Mouse (Mus musculus) heart, embryonic 16.5 days (tissue): ENCODE data around the gene Unk. TPM values are rescaled to one million over a fixed set of nuclear protein-coding genes. Genes with fewer than 3 reads are reported as not detected.

ENCODE experiments used
- ATAC-seq: fragments of 200-750 bp; cut with Nextera tagmentation; replicated peaks from 2 replicates; pipeline ENCODE4 v1.8.0; 2017; ENCODE audit warnings: moderate number of reproducible peaks; ENCODE audit not compliant: insufficient read depth, low FRiP score; ENCODE audit errors: extremely low read depth
- H3K27ac ChIP-seq: fragments of 300-500 bp; sonication (generic); 2 replicates; pipeline ENCODE4 v1.5.1; 2014; ENCODE audit warnings: mild to moderate bottlenecking, low read length, control low read depth, moderate library complexity
- H3K27me3 ChIP-seq: fragments of 300-500 bp; sonication (generic); 2 replicates; pipeline ENCODE4 v1.6.1; 2014; ENCODE audit warnings: low read length, mixed read lengths; ENCODE audit not compliant: control insufficient read depth, insufficient read depth
- H3K36me3 ChIP-seq: fragments of 300-500 bp; sonication (generic); 2 replicates; pipeline ENCODE4 v1.6.1; 2014; ENCODE audit not compliant: control insufficient read depth, insufficient read depth
- H3K4me1 ChIP-seq: fragments of 300-500 bp; sonication (generic); 2 replicates; pipeline ENCODE4 v1.6.1; 2014; ENCODE audit warnings: low read length, mixed read lengths; ENCODE audit not compliant: control insufficient read depth, insufficient read depth
- H3K4me2 ChIP-seq: fragments of 300-500 bp; sonication (generic); 2 replicates; pipeline ENCODE4 v1.6.1; 2014; ENCODE audit warnings: low read depth, mild to moderate bottlenecking, control low read depth, low read length
- H3K4me3 ChIP-seq: fragments of 300-500 bp; sonication (generic); 2 replicates; pipeline ENCODE4 v1.5.1; 2014; ENCODE audit warnings: mild to moderate bottlenecking, control low read depth, low read length
- H3K9ac ChIP-seq: fragments of 300-500 bp; sonication (generic); 2 replicates; pipeline ENCODE4 v1.6.1; 2014; ENCODE audit warnings: low read length, control low read depth
- H3K9me3 ChIP-seq: fragments of 300-500 bp; sonication (generic); replicated peaks from 2 replicates; pipeline ENCODE4 v1.6.1; 2016; ENCODE audit warnings: low read length; ENCODE audit not compliant: control insufficient read depth
- WGBS: fragments of 180-500 bp; shearing (Covaris S2); extraction: QIAGEN DNeasy Blood & Tissue Kit; methylation state at CpG from one replicate; pipeline ENCODE4 v1.1.7; 2014; 5-methylcytosine and 5-hydroxymethylcytosine counted together
- polyA plus RNA-seq: library from polyadenylated mRNA; unstranded; fragments of >200 nt; fragmentation: Nextera tagmentation; extraction: Ambion mirVana; gene quantifications from 2 replicates; pipeline ENCODE4 v1.2.1, GENCODE M21; 2015

Unk gene
- polyA plus RNA-seq, 1 experiment from 2014 or later, result 23.2 TPM

GRCm38 (mm10) chr11:116077446-116078204 is 47.5 kb downstream of the Unk start, which contains the start of gene Unc13d:
TSS of gene Unc13d (minus strand) at chr11:116077961.
- H3K4me2 ChIP-seq, result peak within 1 kb of the TSS; percentile 47
- ATAC-seq, result peak; percentile 30; the same call in 1 of the 2 replicates
- H3K27ac ChIP-seq, result peak within 1 kb of the TSS; percentile 67
- 55% methylated on average over 22 of the region's 22 CpGs for WGBS
- H3K9ac ChIP-seq, result peak within 1 kb of the TSS; percentile 62
- H3K36me3 ChIP-seq, result peaks cover 34% of the 10 kb centered on the region
- peaks cover 11% of the 10 kb centered on the region for H3K4me1 ChIP-seq
- H3K9me3 ChIP-seq, result no peaks in the 10 kb centered on the region
- peak within 1 kb of the TSS; percentile 36 for H3K4me3 ChIP-seq
- H3K27me3 ChIP-seq, result no peaks in the 10 kb centered on the region

GRCm38 (mm10) chr11:116078221-116078620 is 48.1 kb downstream of the Unk start:
- peak overlapping the region; percentile 26 for H3K4me3 ChIP-seq
- no peaks in the 10 kb centered on the region for H3K9me3 ChIP-seq
- H3K4me2 ChIP-seq, result peak overlapping the region; percentile 47
- peaks cover 11% of the 10 kb centered on the region for H3K4me1 ChIP-seq
- peaks cover 37% of the 10 kb centered on the region for H3K36me3 ChIP-seq
- H3K27ac ChIP-seq, result peak overlapping the region; percentile 67
- ATAC-seq, result peak; percentile 35; the same call in 1 of the 2 replicates
- H3K9ac ChIP-seq, result peak overlapping the region; percentile 56
- 25% methylated on average over 16 of the region's 16 CpGs for WGBS
- no peaks in the 10 kb centered on the region for H3K27me3 ChIP-seq

- Histone ChIP-seq H3K9ac (peak overlapping the region; percentile 25), H3K4me2 (no peak overlapping the region), H3K36me3 (peaks cover 43% of the 10 kb centered on the region), H3K9me3 (no peaks in the 10 kb centered on the region), H3K27me3 (no peaks in the 10 kb centered on the region), H3K4me3 (no peak overlapping the region), H3K27ac (peak overlapping the region; percentile 27), H3K4me1 (peaks cover 11% of the 10 kb centered on the region)
- WGBS, result 58% methylated on average over 10 of the region's 10 CpGs
- no peak for ATAC-seq
These were observed 48.7 kb downstream of the Unk start for GRCm38 (mm10) chr11:116078676-116079320.

DNA sequence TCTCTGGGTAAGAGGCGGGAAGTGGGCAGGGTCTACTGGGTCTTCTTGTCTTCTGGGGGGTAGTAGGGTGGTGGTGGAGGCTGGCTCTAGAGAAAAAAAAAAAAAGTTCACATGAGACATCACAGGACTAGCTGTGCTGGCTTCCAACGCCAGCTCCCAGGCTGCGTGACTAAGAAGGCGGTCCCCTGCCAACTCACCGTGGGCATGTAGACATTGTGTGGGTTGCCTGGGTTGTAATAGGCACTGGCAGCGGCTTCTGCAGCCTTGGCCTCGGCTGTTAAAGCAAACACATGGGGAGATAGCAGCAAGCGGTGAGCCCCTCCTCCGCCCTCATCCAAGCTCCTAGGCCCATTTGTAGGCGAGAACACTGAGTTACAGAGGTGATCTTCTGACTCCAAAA is 49.4 kb downstream of the Unk start:
- peaks cover 11% of the 10 kb centered on the region for H3K4me1 ChIP-seq
- H3K9me3 ChIP-seq, result no peaks in the 10 kb centered on the region
- H3K9ac ChIP-seq, result no peak overlapping the region
- peaks cover 45% of the 10 kb centered on the region for H3K36me3 ChIP-seq
- H3K4me3 ChIP-seq, result no peak overlapping the region
- no peak overlapping the region for H3K4me2 ChIP-seq
- ATAC-seq, result no peak
- H3K27ac ChIP-seq, result no peak overlapping the region
- WGBS, result 76% methylated on average over 10 of the region's 10 CpGs
- no peaks in the 10 kb centered on the region for H3K27me3 ChIP-seq

DNA sequence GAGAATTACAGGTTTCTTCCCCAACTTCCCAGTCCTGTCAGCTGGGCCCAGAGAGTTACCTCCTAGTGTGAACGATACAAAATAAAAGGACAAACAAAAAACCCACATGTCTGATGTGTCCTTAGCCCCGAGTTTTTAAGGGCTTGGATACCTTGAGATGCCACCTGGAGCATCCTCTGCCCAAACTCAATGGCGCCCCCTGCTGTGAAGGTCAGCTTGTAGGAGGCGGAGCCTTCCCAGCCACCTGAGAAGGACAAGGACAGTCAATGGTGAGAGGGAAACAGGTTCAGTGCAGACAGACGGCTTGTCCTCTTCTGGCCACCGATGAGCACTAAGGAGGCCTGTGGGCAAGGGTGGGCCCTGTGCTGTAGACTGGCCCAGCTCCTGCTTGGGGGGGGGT is 51.0 kb downstream of the Unk start:
- H3K27ac ChIP-seq, result no peak overlapping the region

GRCm38 (mm10) chr11:116083096-116083672 is 53.1 kb downstream of the Unk start:
- no peak for ATAC-seq
- H3K4me3 ChIP-seq, result no peak overlapping the region
- peaks cover 45% of the 10 kb centered on the region for H3K36me3 ChIP-seq
- no peaks in the 10 kb centered on the region for H3K27me3 ChIP-seq
- H3K9ac ChIP-seq, result no peak overlapping the region
- H3K9me3 ChIP-seq, result no peaks in the 10 kb centered on the region
- H3K4me2 ChIP-seq, result no peak overlapping the region
- peaks cover 23% of the 10 kb centered on the region for H3K4me1 ChIP-seq
- WGBS, result 87% methylated on average over 14 of the region's 14 CpGs
- no peak overlapping the region for H3K27ac ChIP-seq

More for the DNA sequence above, 51.0 kb downstream of the Unk start:
- no peaks in the 10 kb centered on the region for H3K27me3 ChIP-seq
- no peaks in the 10 kb centered on the region for H3K9me3 ChIP-seq
- H3K4me2 ChIP-seq, result no peak overlapping the region
- no peak overlapping the region for H3K9ac ChIP-seq
- WGBS, result 74% methylated on average over 6 of the region's 6 CpGs
- ATAC-seq, result no peak
- H3K4me1 ChIP-seq, result peaks cover 18% of the 10 kb centered on the region
- H3K4me3 ChIP-seq, result no peak overlapping the region
- H3K36me3 ChIP-seq, result peaks cover 45% of the 10 kb centered on the region

DNA sequence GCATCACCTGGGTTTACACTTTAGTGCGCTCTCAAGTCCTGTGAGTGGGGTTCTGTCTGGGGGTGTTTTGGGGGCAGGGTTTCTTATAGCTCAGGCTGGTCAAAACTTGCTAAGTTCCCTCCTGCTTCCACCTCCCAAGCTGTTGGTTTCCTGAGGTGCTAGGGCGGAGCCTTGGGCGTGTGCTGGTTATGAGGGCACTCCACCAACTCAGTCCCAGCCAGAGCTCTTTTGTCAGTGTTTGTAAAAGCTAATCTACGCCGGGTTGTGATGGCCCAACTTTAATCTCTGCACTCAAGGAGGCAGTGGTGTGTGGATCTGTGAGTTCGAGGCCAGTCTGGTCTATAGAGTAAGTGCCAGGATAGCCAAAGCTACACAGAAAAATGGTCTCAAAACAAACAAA is 54.0 kb downstream of the Unk start:
- peaks cover 40% of the 10 kb centered on the region for H3K36me3 ChIP-seq
- no peak overlapping the region for H3K4me3 ChIP-seq
- WGBS, result 88% methylated on average over 6 of the region's 6 CpGs
- H3K9ac ChIP-seq, result no peak overlapping the region
- H3K4me1 ChIP-seq, result peaks cover 18% of the 10 kb centered on the region
- H3K27ac ChIP-seq, result no peak overlapping the region
- H3K27me3 ChIP-seq, result no peaks in the 10 kb centered on the region
- H3K9me3 ChIP-seq, result no peaks in the 10 kb centered on the region
- H3K4me2 ChIP-seq, result no peak overlapping the region
- no peak for ATAC-seq

- H3K27me3 ChIP-seq, result no peaks in the 10 kb centered on the region
- peak within 1 kb of the TSS; percentile 81 for H3K4me2 ChIP-seq
- H3K9me3 ChIP-seq, result no peaks in the 10 kb centered on the region
- WGBS, result 5% methylated on average over 38 of the region's 43 CpGs
- peak within 1 kb of the TSS; percentile 69 for H3K4me3 ChIP-seq
- peak; percentile 96 for ATAC-seq
- peak within 1 kb of the TSS; percentile 78 for H3K9ac ChIP-seq
- peak within 1 kb of the TSS; percentile 92 for H3K27ac ChIP-seq
- H3K4me1 ChIP-seq, result peaks cover 18% of the 10 kb centered on the region
- peaks cover 22% of the 10 kb centered on the region for H3K36me3 ChIP-seq
These were observed 56.4 kb downstream of the Unk start, which contains the start of gene Wbp2 for GRCm38 (mm10) chr11:116086258-116087193. TSS of gene Wbp2 (minus strand) at chr11:116086995.
